Mouse (Mus musculus) limb, embryonic 11.5 days (tissue): ENCODE data around the gene Bcdin3d. TPM values are rescaled to one million over a fixed set of nuclear protein-coding genes. Genes with fewer than 3 reads are reported as not detected.

ENCODE experiments used
- ATAC-seq: fragments of 200-750 bp; cut with Nextera tagmentation; 2 replicates; pipeline ENCODE4 v1.8.0; 2017; ENCODE audit warnings: low read depth; ENCODE audit not compliant: insufficient number of reproducible peaks, low FRiP score, low TSS enrichment
- DNase-seq: peaks from one replicate; pipeline ENCODE4 v3.0.0-alpha.2; 2015; ENCODE audit warnings: low spot score
- H3K27ac ChIP-seq: fragments of 300-500 bp; sonication (generic); replicated peaks from 2 replicates; pipeline ENCODE4 v1.5.1; 2014; ENCODE audit warnings: low read depth, mild to moderate bottlenecking, low read length
- H3K27me3 ChIP-seq: fragments of 300-500 bp; sonication (generic); 2 replicates; pipeline ENCODE4 v1.6.1; 2014; ENCODE audit warnings: mild to moderate bottlenecking, low read length, mixed read lengths; ENCODE audit not compliant: control insufficient read depth, insufficient read depth
- H3K36me3 ChIP-seq: fragments of 300-500 bp; sonication (generic); 2 replicates; pipeline ENCODE4 v1.6.1; 2014; ENCODE audit warnings: mild to moderate bottlenecking, low read length, moderate library complexity, mixed read lengths; ENCODE audit not compliant: control insufficient read depth, insufficient read depth
- H3K4me1 ChIP-seq: fragments of 300-500 bp; sonication (generic); 2 replicates; pipeline ENCODE4 v1.6.1; 2014; ENCODE audit warnings: low read length, mixed read lengths; ENCODE audit not compliant: control insufficient read depth, insufficient read depth
- H3K4me2 ChIP-seq: fragments of 300-500 bp; sonication (generic); 2 replicates; pipeline ENCODE4 v1.6.1; 2014; ENCODE audit warnings: low read depth, mild to moderate bottlenecking, moderate library complexity; ENCODE audit not compliant: severe bottlenecking
- H3K4me3 ChIP-seq: fragments of 300-500 bp; sonication (generic); 2 replicates; pipeline ENCODE4 v1.5.1; 2014; ENCODE audit warnings: low read depth, low read length
- H3K9ac ChIP-seq: fragments of 300-500 bp; sonication (generic); 2 replicates; pipeline ENCODE4 v1.6.1; 2014; ENCODE audit warnings: mild to moderate bottlenecking, low read length
- H3K9me3 ChIP-seq: fragments of 300-500 bp; sonication (generic); 2 replicates; pipeline ENCODE4 v1.6.1; 2016; ENCODE audit warnings: low read length; ENCODE audit not compliant: control insufficient read depth
- WGBS: fragments of 180-500 bp; shearing (Covaris S2); extraction: QIAGEN DNeasy Blood & Tissue Kit; methylation state at CpG from one replicate; pipeline ENCODE4 v1.1.7; 2014; 5-methylcytosine and 5-hydroxymethylcytosine counted together
- polyA plus RNA-seq: library from polyadenylated mRNA; unstranded; fragments of >200 nt; fragmentation: Nextera tagmentation; extraction: Ambion mirVana; gene quantifications from 2 replicates; pipeline ENCODE4 v1.2.1, GENCODE M21; 2014

The Bcdin3d gene
- polyA plus RNA-seq, 1 experiment from 2014 or later: 17.8 TPM

DNA sequence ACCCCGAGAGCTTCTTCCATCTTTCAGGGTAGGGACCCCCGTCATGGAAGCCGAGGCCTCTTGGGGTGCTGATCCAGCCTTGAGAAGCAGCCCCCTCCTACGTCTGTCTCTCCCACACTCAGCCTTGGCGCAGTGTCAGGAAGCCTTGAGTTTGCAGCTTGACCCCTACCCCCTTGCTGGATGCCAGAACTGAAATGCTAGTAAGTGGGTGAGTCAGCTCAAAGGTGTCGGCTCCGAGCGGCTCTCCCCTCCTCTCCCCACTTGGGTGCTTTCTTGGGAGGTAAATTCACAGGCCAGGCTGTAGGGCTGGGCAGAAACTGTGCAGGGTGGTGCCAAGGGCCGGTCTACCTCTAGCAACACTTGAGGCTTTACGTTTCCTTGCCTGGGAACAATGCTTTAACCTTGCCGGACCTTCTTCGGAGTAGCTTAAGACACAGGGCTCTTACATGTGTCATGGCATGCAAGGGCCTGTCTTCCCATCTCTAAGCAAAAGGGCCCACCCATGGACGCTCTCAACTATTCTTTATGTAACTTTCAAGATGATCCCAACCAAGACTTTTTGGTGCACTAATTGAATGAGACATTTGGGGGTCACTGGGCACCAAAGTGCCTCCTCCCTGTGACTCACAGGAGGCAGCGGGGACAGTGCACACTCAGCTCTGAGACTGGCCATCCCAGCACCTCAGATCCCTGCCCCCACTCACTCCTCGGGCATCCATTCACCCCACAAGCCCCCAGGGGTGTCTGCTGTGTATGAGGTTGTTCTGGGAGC, 31.0 kb upstream of the Bcdin3d start:
- no peak overlapping the region for H3K27ac ChIP-seq
- no peaks in the 10 kb centered on the region for H3K36me3 ChIP-seq
- no peak overlapping the region for H3K4me2 ChIP-seq
- H3K4me1 ChIP-seq: peaks cover 15% of the 10 kb centered on the region
- 80% methylated on average over 15 of the region's 15 CpGs for WGBS
- H3K9ac ChIP-seq: no peak overlapping the region
- no peaks in the 10 kb centered on the region for H3K9me3 ChIP-seq
- H3K27me3 ChIP-seq: no peaks in the 10 kb centered on the region
- DNase-seq (no peak), ATAC-seq (no peak)
- no peak overlapping the region for H3K4me3 ChIP-seq

DNA sequence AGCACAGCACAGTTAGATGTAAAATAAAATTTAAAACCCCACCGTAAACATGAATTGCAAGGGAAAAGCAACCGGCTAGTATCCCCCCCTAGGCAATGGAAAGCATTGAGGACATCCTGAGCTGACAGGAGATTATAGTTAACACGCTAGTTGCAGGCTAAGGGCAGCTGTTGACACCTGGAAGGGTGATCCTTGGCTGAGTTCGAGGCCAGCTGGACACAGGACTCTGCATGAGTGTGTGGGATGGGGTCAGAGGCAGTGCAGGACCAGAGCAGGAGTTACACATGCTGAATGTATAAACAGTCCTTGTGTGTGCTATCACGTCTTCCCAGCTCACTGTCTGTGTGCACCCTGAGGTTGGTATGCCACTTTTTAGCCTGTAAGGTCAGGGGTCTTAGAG, 28.7 kb upstream of the Bcdin3d start:
- H3K36me3 ChIP-seq: no peaks in the 10 kb centered on the region
- H3K4me1 ChIP-seq: peaks cover 15% of the 10 kb centered on the region
- ATAC-seq (no peak), DNase-seq (no peak)
- no peak overlapping the region for H3K4me2 ChIP-seq
- H3K9me3 ChIP-seq: no peaks in the 10 kb centered on the region
- no peak overlapping the region for H3K27ac ChIP-seq
- H3K27me3 ChIP-seq: 0 out of 2 replicates have a peak, but pooled peaks cover 3% of the 10 kb centered on the region
- WGBS: 63% methylated on average over 5 of the region's 5 CpGs
- H3K9ac ChIP-seq: no peak overlapping the region
- H3K4me3 ChIP-seq: no peak overlapping the region

DNA sequence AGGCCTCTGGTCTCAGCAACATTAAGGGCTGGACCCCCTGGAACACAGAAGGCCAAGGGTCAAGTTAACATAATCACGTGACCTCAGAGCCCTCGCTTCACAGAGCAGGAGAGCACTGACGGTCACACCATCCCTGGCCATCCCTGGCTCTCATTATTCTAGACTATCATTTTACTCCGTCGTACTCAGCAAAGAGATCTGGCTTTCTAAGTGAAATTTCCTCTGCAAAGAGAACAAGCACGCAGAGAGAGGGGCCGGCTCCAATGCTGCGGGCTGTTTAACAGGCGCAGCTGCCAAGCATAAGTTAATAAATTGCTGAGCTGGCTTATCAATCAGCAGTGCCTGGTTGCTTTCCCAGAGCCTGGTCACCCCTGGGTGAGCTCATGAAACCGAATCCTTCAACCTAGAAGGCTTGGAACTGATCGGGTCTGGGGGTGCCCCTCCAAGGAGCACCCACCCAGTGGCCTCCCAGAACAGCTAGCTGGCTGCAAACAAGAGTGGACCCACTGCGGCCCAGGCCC, 27.8 kb upstream of the Bcdin3d start:
- ATAC-seq (no peak), DNase-seq (no peak)
- Histone ChIP-seq H3K27ac (no peak overlapping the region), H3K9me3 (no peaks in the 10 kb centered on the region), H3K4me3 (no peak overlapping the region), H3K27me3 (0 out of 2 replicates have a peak, but pooled peaks cover 3% of the 10 kb centered on the region), H3K4me1 (peaks cover 15% of the 10 kb centered on the region), H3K4me2 (no peak overlapping the region), H3K36me3 (no peaks in the 10 kb centered on the region), H3K9ac (peak overlapping the region; percentile 17; the same call in 1 of the 2 replicates)
- 39% methylated on average over 12 of the region's 12 CpGs for WGBS

DNA sequence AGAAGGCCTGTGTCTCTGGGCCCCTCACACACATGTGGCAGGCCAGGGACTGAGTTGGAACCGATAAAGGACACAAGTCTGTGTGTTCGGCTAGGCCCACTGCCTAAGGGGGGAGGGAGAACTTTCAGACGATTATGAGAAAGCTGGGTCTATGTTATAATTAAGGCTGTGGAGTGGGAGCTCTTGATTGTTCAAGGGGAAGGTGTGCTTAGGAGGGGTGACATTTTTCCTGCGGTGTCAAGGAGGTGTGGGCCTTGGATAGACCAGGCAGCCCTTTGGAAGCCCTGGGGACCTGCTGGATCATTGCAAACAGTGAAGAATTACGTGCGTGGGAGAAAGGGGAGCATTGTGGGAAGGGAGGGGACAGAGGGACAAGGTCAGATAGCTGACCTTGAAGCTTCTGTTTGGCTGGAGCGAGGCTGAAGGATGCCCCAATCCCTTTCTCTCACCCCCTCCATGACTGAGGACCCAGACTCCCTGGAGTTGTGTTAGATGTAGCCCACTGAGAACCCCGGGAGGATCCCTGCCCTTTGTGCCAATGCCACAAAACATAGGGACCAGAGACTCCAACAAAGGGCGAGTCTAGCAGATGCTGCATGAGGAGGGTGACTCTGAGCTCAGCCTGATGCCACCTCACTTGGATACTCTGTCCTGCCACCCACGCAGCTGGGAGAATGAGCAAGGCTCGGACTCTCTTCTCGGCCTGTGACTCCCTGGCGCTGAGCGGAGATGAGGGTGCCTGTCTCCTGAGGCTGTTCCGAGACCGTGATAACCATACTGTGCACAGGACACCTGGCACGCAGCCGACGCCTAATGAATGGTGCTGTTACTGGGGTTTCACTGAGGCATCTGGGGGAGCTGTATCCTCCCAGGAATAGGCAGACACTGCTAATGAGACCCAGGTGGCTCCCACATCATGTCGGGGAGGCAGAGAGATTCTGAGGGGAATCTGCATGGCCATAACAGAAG, 27.0 kb upstream of the Bcdin3d start:
- ATAC-seq (no peak), DNase-seq (peak; percentile 42)
- H3K4me1 ChIP-seq: peaks cover 15% of the 10 kb centered on the region
- no peak overlapping the region for H3K4me2 ChIP-seq
- H3K9ac ChIP-seq: peak overlapping the region; percentile 17; the same call in 1 of the 2 replicates
- no peaks in the 10 kb centered on the region for H3K9me3 ChIP-seq
- 0 out of 2 replicates have a peak, but pooled peaks cover 3% of the 10 kb centered on the region for H3K27me3 ChIP-seq
- H3K36me3 ChIP-seq: no peaks in the 10 kb centered on the region
- H3K27ac ChIP-seq: no peak overlapping the region
- WGBS: 60% methylated on average over 20 of the region's 20 CpGs
- H3K4me3 ChIP-seq: no peak overlapping the region

DNA sequence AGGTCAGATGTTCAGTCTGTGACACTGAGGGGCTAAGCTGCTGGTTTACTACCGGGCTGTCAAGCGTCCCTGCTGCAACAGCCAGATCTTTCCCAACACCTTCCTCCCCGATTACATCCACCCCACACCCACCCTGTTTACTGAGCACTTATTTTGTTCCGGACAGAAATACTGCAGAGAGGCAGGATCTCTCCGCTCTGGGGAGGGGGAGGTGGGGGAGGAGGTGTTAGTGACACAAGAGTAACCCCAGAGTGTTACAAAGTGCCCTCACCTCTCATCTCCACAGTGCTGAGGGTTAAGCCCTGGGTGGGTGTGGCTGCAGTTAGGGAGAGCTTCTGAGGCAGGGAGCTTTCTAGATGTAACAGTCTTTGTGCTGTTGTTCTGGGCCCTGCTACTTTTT, 25.8 kb upstream of the Bcdin3d start:
- H3K4me1 ChIP-seq: peaks cover 15% of the 10 kb centered on the region
- no peak overlapping the region for H3K4me3 ChIP-seq
- no peak for ATAC-seq
- H3K9me3 ChIP-seq: no peaks in the 10 kb centered on the region
- no peak overlapping the region for H3K9ac ChIP-seq
- no peaks in the 10 kb centered on the region for H3K36me3 ChIP-seq
- H3K4me2 ChIP-seq: no peak overlapping the region
- no peak overlapping the region for H3K27ac ChIP-seq
- no peak for DNase-seq
- 0 out of 2 replicates have a peak, but pooled peaks cover 3% of the 10 kb centered on the region for H3K27me3 ChIP-seq
- 14% methylated on average over 5 of the region's 5 CpGs for WGBS

DNA sequence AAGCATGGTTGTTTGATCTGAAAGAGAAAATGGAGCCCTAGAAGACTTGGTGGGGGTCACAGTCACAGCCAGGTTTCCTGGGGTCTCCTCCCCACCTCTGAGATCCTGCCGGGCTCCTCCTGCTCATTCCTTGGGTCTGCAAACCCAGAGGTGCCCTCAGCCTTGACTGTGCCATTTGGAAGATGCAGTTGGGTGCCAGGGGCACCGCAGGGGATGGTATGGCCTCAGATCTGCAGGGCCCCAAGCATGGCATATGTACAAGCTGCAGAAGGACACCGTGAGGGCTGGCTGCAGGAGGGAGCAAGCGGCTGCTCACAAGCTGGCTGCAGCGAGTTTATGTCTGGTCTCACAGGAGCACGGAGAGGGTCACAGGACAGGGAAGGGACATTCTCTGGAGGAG, 25.2 kb upstream of the Bcdin3d start:
- Histone ChIP-seq H3K4me2 (no peak overlapping the region), H3K9me3 (no peaks in the 10 kb centered on the region), H3K27me3 (0 out of 2 replicates have a peak, but pooled peaks cover 3% of the 10 kb centered on the region), H3K27ac (no peak overlapping the region), H3K36me3 (no peaks in the 10 kb centered on the region), H3K9ac (no peak overlapping the region), H3K4me1 (peaks cover 15% of the 10 kb centered on the region), H3K4me3 (no peak overlapping the region)
- no peak for ATAC-seq
- DNase-seq: no peak
- WGBS: 36% methylated on average over 6 of the region's 6 CpGs

DNA sequence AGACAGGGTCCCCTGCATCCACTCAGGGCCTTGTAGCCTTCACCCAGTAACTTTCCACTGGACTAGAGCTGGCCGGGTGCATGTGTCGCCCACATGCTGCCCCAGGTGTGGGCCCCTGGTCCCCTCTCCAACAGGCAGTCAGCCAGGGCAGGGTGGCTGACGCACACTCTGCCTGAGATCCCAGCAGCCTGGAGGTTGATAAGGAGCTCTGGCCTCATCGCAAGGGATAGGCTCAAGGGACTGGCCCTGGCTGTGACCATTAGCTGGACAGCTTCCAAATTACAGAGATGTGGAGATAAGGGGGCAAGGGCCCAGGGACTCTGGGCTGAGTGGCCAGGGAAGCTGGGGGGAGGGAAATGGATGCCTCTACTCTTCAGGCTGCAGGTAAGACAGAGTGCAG, 24.3 kb upstream of the Bcdin3d start:
- peaks cover 5% of the 10 kb centered on the region; the same call in 1 of the 2 replicates for H3K27me3 ChIP-seq
- no peak for DNase-seq
- WGBS: 50% methylated on average over 4 of the region's 4 CpGs
- no peak overlapping the region for H3K4me2 ChIP-seq
- no peak overlapping the region for H3K4me3 ChIP-seq
- no peak overlapping the region; the same call in 1 of the 2 replicates for H3K9ac ChIP-seq
- ATAC-seq: no peak
- H3K36me3 ChIP-seq: no peaks in the 10 kb centered on the region
- no peaks in the 10 kb centered on the region for H3K9me3 ChIP-seq
- H3K4me1 ChIP-seq: peaks cover 15% of the 10 kb centered on the region
- H3K27ac ChIP-seq: no peak overlapping the region

DNA sequence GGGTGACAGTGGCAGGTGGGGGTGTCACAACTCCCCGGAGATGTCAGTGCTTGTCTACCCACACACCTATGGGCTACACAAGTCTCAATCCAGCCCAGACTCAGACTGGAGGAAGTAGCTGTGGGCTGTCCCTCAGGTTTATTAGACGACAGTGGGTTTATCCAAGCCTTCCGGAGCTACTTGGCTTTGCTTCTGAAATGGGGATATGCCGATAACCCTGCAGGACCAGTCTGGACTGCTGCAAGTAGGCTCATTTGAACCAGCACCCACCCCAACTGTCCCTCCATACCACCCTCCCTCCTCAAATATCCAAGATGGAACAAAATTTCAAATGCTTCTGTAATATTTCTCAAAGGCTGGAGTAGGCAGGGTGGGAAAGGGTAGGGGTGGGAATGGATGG, 23.8 kb upstream of the Bcdin3d start:
- no peaks in the 10 kb centered on the region for H3K36me3 ChIP-seq
- no peak overlapping the region for H3K4me2 ChIP-seq
- H3K27ac ChIP-seq: no peak overlapping the region
- H3K9ac ChIP-seq: no peak overlapping the region
- no peak for ATAC-seq
- H3K4me1 ChIP-seq: peaks cover 15% of the 10 kb centered on the region
- 82% methylated on average over 4 of the region's 4 CpGs for whole genome bisulfite sequencing
- peaks cover 5% of the 10 kb centered on the region; the same call in 1 of the 2 replicates for H3K27me3 ChIP-seq
- no peak for DNase-seq
- no peak overlapping the region for H3K4me3 ChIP-seq
- no peaks in the 10 kb centered on the region for H3K9me3 ChIP-seq
